Mouse (Mus musculus) myocyte (in vitro differentiated cells): ENCODE measurements around the gene Actl6a.

ENCODE experiments used
- CEBPB ChIP-seq: IDR thresholded peaks from 2 replicates; pipeline ENCODE4 v1.6.1; 2011; ENCODE audit warnings: mild to moderate bottlenecking, moderate library complexity; ENCODE audit not compliant: poor library complexity, insufficient read depth, severe bottlenecking
- POLR2A ChIP-seq: IDR thresholded peaks from one replicate; pipeline ENCODE4 v1.6.1; 2011; ENCODE audit warnings: low read depth, mild to moderate bottlenecking, control low read depth, moderate library complexity; ENCODE audit not compliant: insufficient read length

DNA sequence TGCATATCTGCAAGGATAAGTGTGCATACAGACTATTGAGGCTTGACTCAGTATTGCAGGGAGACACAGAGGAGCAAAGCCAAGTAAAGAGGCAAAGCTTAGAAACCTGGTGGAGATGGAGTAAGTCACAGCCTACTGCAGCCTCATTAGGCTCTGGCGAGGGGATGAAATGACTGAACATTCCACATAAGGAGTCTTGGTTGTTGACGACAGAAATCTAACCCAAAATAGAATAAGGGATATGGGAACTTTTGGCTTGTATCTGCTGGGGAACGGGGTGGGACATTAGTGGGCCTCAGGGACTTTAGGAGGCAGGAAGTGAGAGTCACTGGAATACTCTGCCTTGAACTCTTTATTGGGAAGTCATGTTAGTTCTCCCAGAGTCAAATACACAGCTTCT, 21.5 kb upstream of the Actl6a start:
- TF ChIP-seq POLR2A (no peak), CEBPB (no peak)
